Mouse (Mus musculus) neural tube, embryonic 13.5 days (tissue): Measurements from ENCODE around the gene Troap. TPM values are rescaled to one million over a fixed set of nuclear protein-coding genes. Genes with fewer than 3 reads are reported as not detected.
A peak's percentile ranks its signal among the peaks of the same experiment; 100 is the strongest.

Experiments
- ATAC-seq: fragments of 200-750 bp; cut with Nextera tagmentation; 2 replicates; pipeline ENCODE4 v1.8.0; 2017; ENCODE audit warnings: low read depth, mild to moderate bottlenecking, moderate TSS enrichment, moderate library complexity
- H3K27ac ChIP-seq: fragments of 300-500 bp; sonication (generic); replicated peaks from 2 replicates; pipeline ENCODE4 v1.5.1; 2015; ENCODE audit warnings: moderate library complexity, mild to moderate bottlenecking, inconsistent platforms
- H3K27me3 ChIP-seq: fragments of 300-500 bp; sonication (generic); 2 replicates; pipeline ENCODE4 v1.6.1; 2015; ENCODE audit warnings: mild to moderate bottlenecking, inconsistent platforms
- H3K36me3 ChIP-seq: fragments of 300-500 bp; sonication (generic); 2 replicates; pipeline ENCODE4 v1.6.1; 2015; ENCODE audit warnings: mild to moderate bottlenecking, inconsistent platforms
- H3K4me1 ChIP-seq: fragments of 300-500 bp; sonication (generic); replicated peaks from 2 replicates; pipeline ENCODE4 v1.6.1; 2015; ENCODE audit warnings: inconsistent platforms
- H3K4me2 ChIP-seq: fragments of 300-500 bp; sonication (generic); 2 replicates; pipeline ENCODE4 v1.6.1; 2015; ENCODE audit warnings: inconsistent platforms, mild to moderate bottlenecking, moderate library complexity
- H3K4me3 ChIP-seq: fragments of 300-500 bp; sonication (generic); 2 replicates; pipeline ENCODE4 v1.5.1; 2015; ENCODE audit warnings: mild to moderate bottlenecking, inconsistent platforms
- H3K9ac ChIP-seq: fragments of 300-500 bp; sonication (generic); 2 replicates; pipeline ENCODE4 v1.6.1; 2015; ENCODE audit warnings: moderate library complexity, mild to moderate bottlenecking, inconsistent platforms
- H3K9me3 ChIP-seq: fragments of 300-500 bp; sonication (generic); 2 replicates; pipeline ENCODE4 v1.6.1; 2016; ENCODE audit warnings: inconsistent platforms
- WGBS: fragments of 180-500 bp; shearing (Covaris S2); methylation state at CpG from one replicate; pipeline ENCODE4 v1.1.7; 2015; 5-methylcytosine and 5-hydroxymethylcytosine counted together
- microRNA-seq: library from miRNA; unstranded; fragments of <30 nt; microRNA quantifications from one replicate; pipeline ENCODE4, GENCODE M21; 2016
- polyA plus RNA-seq: library from polyadenylated mRNA; unstranded; fragments of >200 nt; fragmentation: Nextera tagmentation; extraction: Ambion mirVana; gene quantifications from 2 replicates; pipeline ENCODE4 v1.2.1, GENCODE M21; 2015

The Troap gene
- polyA plus RNA-seq, 1 experiment from 2014 or later, result 6.3 TPM

DNA sequence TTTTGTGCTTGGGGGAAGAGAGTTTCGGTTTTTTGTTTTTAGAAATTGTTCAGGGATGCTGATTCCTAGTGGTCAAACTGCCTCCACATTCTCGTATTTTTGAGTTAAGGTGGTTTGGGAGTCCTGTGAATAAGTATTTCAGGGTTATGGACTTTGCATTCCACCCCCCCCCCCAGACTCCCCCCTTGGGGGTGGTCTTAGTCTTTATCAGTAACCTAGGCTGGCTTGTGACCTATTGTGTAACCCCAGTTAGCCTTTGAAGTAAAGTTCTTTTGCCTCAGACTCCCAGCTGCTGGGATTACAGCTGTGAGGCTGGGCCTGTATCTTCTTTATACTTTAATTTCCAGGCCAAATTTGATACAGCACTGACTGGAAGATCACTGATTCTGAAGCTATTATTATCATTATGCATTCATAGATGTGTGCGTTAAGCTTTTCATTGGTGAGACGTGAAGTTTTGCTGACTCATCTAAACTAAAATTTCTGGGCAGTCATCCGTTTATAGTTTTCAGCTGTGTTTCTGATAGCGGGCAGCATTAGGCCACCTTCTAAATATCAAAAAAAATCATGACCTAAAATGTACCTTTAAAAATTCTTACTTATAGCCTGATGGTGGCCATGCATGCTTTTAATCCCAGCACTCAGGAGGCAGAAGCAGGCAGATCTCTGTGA is 53.6 kb downstream of the Troap start:
- 0 out of 2 replicates have a peak, but pooled peaks cover 3% of the 10 kb centered on the region for H3K27me3 ChIP-seq
- H3K4me2 ChIP-seq, result peak overlapping the region; percentile 67
- ATAC-seq, result no peak
- peak overlapping the region; percentile 82 for H3K4me3 ChIP-seq
- H3K9me3 ChIP-seq, result no peaks in the 10 kb centered on the region
- H3K4me1 ChIP-seq, result peaks cover 46% of the 10 kb centered on the region
- peak overlapping the region; percentile 94 for H3K9ac ChIP-seq
- H3K36me3 ChIP-seq, result no peaks in the 10 kb centered on the region
- H3K27ac ChIP-seq, result no peak overlapping the region
- 65% methylated on average over 6 of the region's 6 CpGs for WGBS

DNA sequence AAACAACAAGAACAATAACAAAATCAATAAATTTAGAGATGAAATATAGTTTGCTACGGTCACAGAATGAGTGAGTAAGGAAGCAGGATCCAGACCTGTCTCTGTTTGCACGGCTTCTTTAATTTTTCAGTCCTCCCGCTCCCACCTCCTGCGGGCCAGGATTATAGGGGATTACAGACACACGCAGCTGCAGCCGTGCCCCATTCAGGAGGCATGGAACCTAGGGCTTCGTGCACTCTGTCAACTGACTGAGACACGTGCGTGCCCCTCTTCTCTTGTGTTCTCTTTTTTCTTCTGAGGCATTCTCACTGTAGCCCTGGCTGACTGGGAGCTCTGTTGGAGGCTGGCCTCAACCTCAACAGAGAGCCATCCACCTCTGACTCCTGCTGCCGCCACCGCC is 55.1 kb downstream of the Troap start:
- Histone ChIP-seq H3K27me3 (0 out of 2 replicates have a peak, but pooled peaks cover 3% of the 10 kb centered on the region), H3K9me3 (no peaks in the 10 kb centered on the region), H3K36me3 (no peaks in the 10 kb centered on the region), H3K27ac (no peak overlapping the region), H3K4me1 (peaks cover 46% of the 10 kb centered on the region), H3K4me2 (no peak overlapping the region; the same call in 1 of the 2 replicates), H3K4me3 (no peak overlapping the region), H3K9ac (peak overlapping the region; percentile 45; the same call in 1 of the 2 replicates)
- 71% methylated on average over 11 of the region's 11 CpGs for WGBS
- ATAC-seq, result no peak

DNA sequence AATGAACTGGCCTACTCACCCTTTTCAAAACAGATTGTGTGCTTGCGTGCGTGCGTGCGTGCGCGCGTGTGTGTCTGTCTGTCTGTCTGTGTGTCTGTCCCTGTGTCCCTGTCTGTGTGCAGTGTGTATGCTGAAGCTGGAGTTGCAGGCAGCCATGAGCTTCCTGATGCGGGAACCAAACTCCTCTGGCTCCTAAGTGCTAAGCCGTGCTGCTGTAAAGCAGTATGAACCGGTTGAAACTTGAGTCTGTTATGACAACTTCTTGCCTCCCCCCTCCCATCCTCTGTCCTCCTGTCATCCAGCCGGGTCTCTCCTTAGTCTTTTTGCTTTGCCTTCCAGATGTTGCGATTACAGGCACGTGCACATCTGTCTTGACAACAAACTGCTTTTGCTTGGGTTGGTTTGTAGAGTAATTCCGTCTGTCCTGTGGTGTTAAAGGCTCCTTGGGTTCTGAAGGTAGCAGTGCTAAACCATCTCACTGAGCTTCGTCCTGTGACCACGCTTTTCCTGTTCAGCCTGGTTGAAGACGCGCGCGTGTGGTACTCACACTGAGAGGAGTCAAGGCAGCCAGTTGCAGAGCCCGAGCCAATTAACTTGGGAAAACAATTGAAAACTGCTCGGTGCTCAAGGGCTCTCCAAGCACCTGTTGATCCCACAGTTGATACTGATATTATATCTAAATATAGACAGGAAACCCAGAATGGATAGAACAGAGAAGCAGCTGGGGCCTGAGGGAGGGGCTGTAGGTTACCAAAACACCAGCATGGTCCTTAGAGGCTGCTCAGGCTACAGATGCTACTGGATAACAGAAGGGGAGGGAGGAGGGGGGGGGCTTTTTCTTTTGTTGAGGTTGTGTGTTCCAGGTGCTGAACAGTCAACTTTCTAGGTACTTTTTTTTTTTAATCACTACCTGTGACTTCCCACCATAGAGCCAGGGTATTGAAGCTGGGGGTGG is 55.9 kb downstream of the Troap start:
- Histone ChIP-seq H3K4me3 (no peak overlapping the region), H3K4me1 (peaks cover 46% of the 10 kb centered on the region), H3K27ac (no peak overlapping the region), H3K36me3 (no peaks in the 10 kb centered on the region), H3K9me3 (no peaks in the 10 kb centered on the region), H3K9ac (peak overlapping the region; percentile 45), H3K4me2 (no peak overlapping the region), H3K27me3 (no peaks in the 10 kb centered on the region)
- 74% methylated on average over 22 of the region's 22 CpGs for WGBS
- ATAC-seq, result no peak

Small RNA genes within 50 kb of the gene (microRNA-seq; reads per million reads assigned to microRNA genes)
- gene Mir6960, result not detected

Other genes starting within 250 kb of the Troap start
- gene Prkag1, start 243.1 kb upstream of the Troap start, polyA plus RNA-seq, result 71.8 and 79.4 TPM in 2 replicates
- 9.7 and 10.8 TPM in 2 replicates for gene Kmt2d, start 203.4 kb upstream of the Troap start, polyA plus RNA-seq
- 27.8 and 33.3 TPM in 2 replicates for gene Rhebl1, start 180.0 kb upstream of the Troap start, polyA plus RNA-seq
- gene Dhh, start 176.0 kb upstream of the Troap start, polyA plus RNA-seq, result 3.1 and 4.3 TPM in 2 replicates
- 34.9 and 39.0 TPM in 2 replicates for gene Lmbr1l, start 156.3 kb upstream of the Troap start, polyA plus RNA-seq
- gene Tuba1b, start 140.0 kb upstream of the Troap start, polyA plus RNA-seq, result 1,062 and 1,121 TPM in 2 replicates
- gene Gm49450, start 121.0 kb upstream of the Troap start, polyA plus RNA-seq, result not detected in 2 replicates
- 13,124 and 14,228 TPM in 2 replicates for gene Tuba1a, start 120.9 kb upstream of the Troap start, polyA plus RNA-seq
- gene Tuba1c, start 44.7 kb upstream of the Troap start, polyA plus RNA-seq, result 25.6 and 29.7 TPM in 2 replicates
- gene Prph, start 19.4 kb upstream of the Troap start, polyA plus RNA-seq, result 268 and 371 TPM in 2 replicates
- gene C1ql4, start 13.2 kb downstream of the Troap start, polyA plus RNA-seq, result 2.7 and 3.5 TPM in 2 replicates
- 0.25 and 0.49 TPM in 2 replicates for gene Dnajc22, start 18.6 kb downstream of the Troap start, polyA plus RNA-seq
- 44.4 and 48.9 TPM in 2 replicates for gene Spats2, start 51.3 kb downstream of the Troap start, polyA plus RNA-seq
- 0.74 and 0.84 TPM in 2 replicates for gene Kcnh3, start 150.3 kb downstream of the Troap start, polyA plus RNA-seq
- gene Mcrs1, start 177.4 kb downstream of the Troap start, polyA plus RNA-seq, result 168 and 181 TPM in 2 replicates
- 90.1 and 101 TPM in 2 replicates for gene Prpf40b, start 220.5 kb downstream of the Troap start, polyA plus RNA-seq
- gene Fam186b, start 221.3 kb downstream of the Troap start, polyA plus RNA-seq, result 0.52 and 0.54 TPM in 2 replicates